Mouse (Mus musculus): ENCODE results near the gene Fam71e1.

Gene Fam71e1

GRCm38 (mm10) chr7:44495992-44496770 is at the start of gene Fam71e1, which contains the start of gene Emc10:
Fam71e1 (plus strand) TSS chr7:44496581.
Emc10 (minus strand) TSS chr7:44496529.
- DNase-seq (ENCODE audit: low spot score): peak; percentile 99

DNA sequence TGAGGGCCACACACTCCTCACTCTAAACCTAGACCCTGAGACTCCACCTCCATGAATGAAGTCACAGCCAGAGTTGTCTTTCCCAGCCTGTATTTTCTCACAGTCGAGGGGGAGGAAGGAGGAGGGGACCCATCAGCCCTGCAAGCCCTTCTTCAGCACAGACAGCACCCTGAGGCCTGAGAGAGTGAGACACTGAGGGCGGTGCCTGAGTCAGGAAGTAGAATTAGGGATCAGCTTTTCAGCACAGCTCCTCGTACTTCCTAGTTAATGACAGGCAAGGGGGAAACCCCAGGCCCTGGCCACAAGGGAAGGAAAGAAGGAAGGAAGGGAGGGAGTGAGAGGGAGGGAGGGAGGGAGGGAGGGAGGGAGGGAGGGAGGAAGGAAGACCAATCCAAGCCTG is 43.1 kb upstream of the Fam71e1 start:
- DNase-seq (ENCODE audit: low spot score): no peak

- no peak for DNase-seq (ENCODE audit: low spot score)
These were observed 40.1 kb upstream of the Fam71e1 start for GRCm38 (mm10) chr7:44456302-44456701.

GRCm38 (mm10) chr7:44460067-44460466 is 36.3 kb upstream of the Fam71e1 start:
- no peak for DNase-seq (ENCODE audit: low spot score)

GRCm38 (mm10) chr7:44460767-44461502 is 35.4 kb upstream of the Fam71e1 start:
- no peak for DNase-seq (ENCODE audit: low spot score)

GRCm38 (mm10) chr7:44461503-44462217 is 34.7 kb upstream of the Fam71e1 start:
- DNase-seq (ENCODE audit: low spot score): no peak

GRCm38 (mm10) chr7:44462218-44463055 is 33.9 kb upstream of the Fam71e1 start:
- DNase-seq (ENCODE audit: low spot score): peak; percentile 78

DNA sequence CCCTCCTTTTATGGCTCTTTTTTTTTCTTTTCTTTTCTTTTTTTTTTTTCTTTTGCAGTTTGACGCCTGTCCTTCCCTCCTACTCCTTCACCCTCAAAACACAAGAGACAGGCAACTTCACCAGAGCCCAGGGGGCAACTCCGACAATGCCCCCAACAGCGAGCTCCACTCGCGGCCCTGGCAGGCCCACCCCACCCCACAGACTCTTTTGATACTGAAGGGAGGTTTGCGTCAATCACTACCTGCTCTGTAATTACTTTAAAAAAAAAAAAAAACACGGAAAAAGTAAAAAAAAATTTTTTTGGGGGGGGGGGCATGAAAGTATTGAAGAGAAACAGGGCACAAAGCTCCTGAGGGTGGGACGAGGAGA is 33.3 kb upstream of the Fam71e1 start:
- no peak for DNase-seq (ENCODE audit: low spot score)

- DNase-seq (ENCODE audit: low spot score): no peak
These were observed 32.7 kb upstream of the Fam71e1 start for GRCm38 (mm10) chr7:44463556-44464225.

- DNase-seq (ENCODE audit: low spot score): peak; percentile 36
These were observed 31.9 kb upstream of the Fam71e1 start for GRCm38 (mm10) chr7:44464511-44464910.

- DNase-seq (ENCODE audit: low spot score): no peak
These were observed 31.3 kb upstream of the Fam71e1 start, which contains the start of gene Aspdh for GRCm38 (mm10) chr7:44465111-44465510. Aspdh (plus strand) TSS chr7:44465391.

- DNase-seq (ENCODE audit: low spot score): no peak
These were observed 30.1 kb upstream of the Fam71e1 start for GRCm38 (mm10) chr7:44466006-44466887.

DNA sequence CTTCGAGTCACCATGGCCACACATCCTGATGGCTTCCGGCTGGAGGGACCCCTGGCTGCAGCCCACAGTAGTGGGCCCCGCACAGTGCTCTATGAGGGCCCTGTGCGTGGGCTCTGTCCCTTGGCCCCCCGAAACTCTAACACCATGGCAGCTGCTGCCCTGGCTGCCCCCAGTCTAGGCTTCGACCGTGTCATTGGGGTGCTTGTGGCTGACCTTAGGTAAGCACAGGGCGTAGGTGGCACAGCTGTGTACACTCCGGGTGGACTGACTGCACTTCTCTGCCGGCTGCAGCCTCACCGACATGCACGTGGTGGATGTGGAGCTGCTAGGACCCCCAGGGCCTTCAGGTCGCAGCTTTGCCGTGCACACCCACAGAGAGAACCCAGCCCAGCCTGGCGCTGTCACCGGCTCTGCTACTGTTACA is 29.5 kb upstream of the Fam71e1 start:
- DNase-seq (ENCODE audit: low spot score): no peak

GRCm38 (mm10) chr7:44467811-44468411 is 28.5 kb upstream of the Fam71e1 start, which contains the start of gene Josd2:
Josd2 (plus strand) TSS chr7:44467980.
- peak; percentile 99 for DNase-seq (ENCODE audit: low spot score)

DNA sequence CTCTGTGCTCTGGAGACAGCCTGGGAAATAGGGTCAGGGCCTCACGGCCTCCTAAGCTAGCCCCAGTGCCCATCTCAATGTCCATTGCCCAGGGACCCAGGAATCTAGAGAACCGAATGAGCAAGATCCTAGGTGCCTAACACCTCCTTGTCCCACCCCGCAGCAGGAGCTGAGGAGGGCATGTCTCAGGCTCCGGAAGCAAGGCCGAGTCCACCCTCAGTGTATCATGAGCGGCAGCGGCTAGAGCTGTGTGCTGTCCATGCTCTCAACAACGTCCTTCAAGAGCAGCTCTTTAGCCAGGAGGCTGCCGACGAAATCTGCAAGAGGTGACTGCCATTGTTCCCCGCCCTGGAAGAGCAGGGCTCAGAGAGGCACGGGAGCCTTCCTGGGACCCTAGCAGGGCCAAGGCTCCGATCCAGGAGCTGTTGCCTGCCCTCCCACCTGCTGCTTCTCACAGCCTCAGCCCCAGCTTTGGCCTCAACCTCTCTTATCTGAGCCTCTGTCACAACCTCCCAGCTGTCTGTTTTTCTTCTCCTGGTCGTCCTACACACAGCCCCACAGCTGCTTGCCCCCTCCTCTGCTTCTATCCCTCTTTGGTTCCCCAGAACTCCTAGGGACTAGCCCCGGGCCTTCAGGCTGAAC is 27.6 kb upstream of the Fam71e1 start:
- DNase-seq (ENCODE audit: low spot score): no peak

GRCm38 (mm10) chr7:44469677-44470675 is 26.4 kb upstream of the Fam71e1 start:
- DNase-seq (ENCODE audit: low spot score): no peak

- no peak for DNase-seq (ENCODE audit: low spot score)
These were observed 25.4 kb upstream of the Fam71e1 start for GRCm38 (mm10) chr7:44470696-44471612.
